Mouse (Mus musculus) small intestine, adult 2 months (tissue): ENCODE measurements at regions not wholly inside any gene's neighbourhood (a gene's known extent, or its start where the extent isn't known, plus 50 kb on each side); places are given as distances from the start of the nearest gene placed in this dataset.

ENCODE experiments used
- H3K27ac ChIP-seq: fragments of 200-500 bp; 2 replicates; pipeline ENCODE4 v1.5.1; 2012; ENCODE audit warnings: low read depth, low read length, control low read depth, inconsistent platforms; ENCODE audit not compliant: insufficient read depth
- H3K27me3 ChIP-seq: fragments of 200-500 bp; 2 replicates; pipeline ENCODE4 v1.6.1; 2012; ENCODE audit warnings: mild to moderate bottlenecking, moderate library complexity, low read length, inconsistent platforms; ENCODE audit not compliant: control insufficient read depth, insufficient read depth
- H3K36me3 ChIP-seq: fragments of 200-500 bp; 2 replicates; pipeline ENCODE4 v1.6.1; 2012; ENCODE audit warnings: mild to moderate bottlenecking, low read length, control low read depth, inconsistent platforms; ENCODE audit not compliant: control insufficient read depth, insufficient read depth
- H3K4me1 ChIP-seq: fragments of 200-500 bp; 2 replicates; pipeline ENCODE4 v1.6.1; 2012; ENCODE audit warnings: low read length, inconsistent platforms, mixed read lengths; ENCODE audit not compliant: control insufficient read depth, insufficient read depth, insufficient read length
- H3K4me3 ChIP-seq: fragments of 200-500 bp; 2 replicates; pipeline ENCODE4 v1.5.1; 2012; ENCODE audit warnings: low read depth, mild to moderate bottlenecking, control low read depth, inconsistent platforms, low read length, moderate library complexity
- CTCF ChIP-seq: fragments of 200-500 bp; IDR thresholded peaks from 2 replicates; pipeline ENCODE4 v1.5.1; 2012; ENCODE audit warnings: low read depth, mild to moderate bottlenecking, control low read depth, inconsistent platforms, low read length, moderate library complexity, mixed read lengths; ENCODE audit not compliant: insufficient replicate concordance, insufficient read length; ENCODE audit errors: extremely low read depth
- POLR2A ChIP-seq: fragments of 200-500 bp; IDR thresholded peaks from 2 replicates; pipeline ENCODE4 v1.6.1; 2012; ENCODE audit warnings: low read depth, mild to moderate bottlenecking, control low read depth, inconsistent platforms, low read length, moderate library complexity
- WGBS: fragments of 180-500 bp; shearing (Covaris S2); methylation state at CpG from one replicate; pipeline ENCODE4 v1.1.7; 2018; 5-methylcytosine and 5-hydroxymethylcytosine counted together

GRCm38 (mm10) chr9:47127756-47128424 is 129.3 kb downstream of the Gm4791 start:
- H3K27me3 ChIP-seq, result no peaks in the 10 kb centered on the region
- TF ChIP-seq POLR2A (no peak), CTCF (no peak)
- peaks cover 2% of the 10 kb centered on the region; the same call in 1 of the 2 replicates for H3K4me1 ChIP-seq
- 35% methylated on average over 11 of the region's 11 CpGs for WGBS
- H3K36me3 ChIP-seq, result no peaks in the 10 kb centered on the region
- H3K27ac ChIP-seq, result no peak overlapping the region
- no peak overlapping the region for H3K4me3 ChIP-seq

- TF ChIP-seq CTCF (no peak), POLR2A (no peak)
These were observed 130.6 kb downstream of the Gm4791 start for GRCm38 (mm10) chr9:47129101-47129500.

DNA sequence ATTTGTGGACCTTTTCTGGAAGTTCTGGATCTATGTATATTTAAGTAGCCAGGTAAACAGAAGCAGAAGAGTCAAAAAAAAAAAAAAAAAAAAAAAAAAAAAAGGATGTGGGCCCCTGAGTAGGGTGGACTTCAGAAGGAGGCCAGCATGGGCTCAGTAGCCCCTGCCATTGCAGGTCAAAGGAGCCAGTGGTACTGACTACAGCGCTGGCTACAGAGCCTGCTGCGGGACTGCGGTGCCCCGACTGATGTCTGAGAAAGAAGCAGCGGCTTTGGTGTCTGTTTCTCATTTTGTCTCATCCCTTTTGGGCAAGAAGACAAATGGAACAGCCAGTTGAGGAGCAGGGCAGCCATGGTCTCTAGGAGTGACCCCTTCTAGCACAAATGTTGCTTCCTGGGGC is 134.9 kb downstream of the Gm4791 start:
- H3K36me3 ChIP-seq, result no peaks in the 10 kb centered on the region
- H3K27ac ChIP-seq, result no peak overlapping the region
- TF ChIP-seq CTCF (no peak), POLR2A (no peak)
- peaks cover 2% of the 10 kb centered on the region; the same call in 1 of the 2 replicates for H3K4me1 ChIP-seq
- 90% methylated on average over 5 of the region's 5 CpGs for WGBS
- no peaks in the 10 kb centered on the region for H3K27me3 ChIP-seq
- no peak overlapping the region for H3K4me3 ChIP-seq

More at GRCm38 (mm10) chr9:47129101-47129500, 130.6 kb downstream of the Gm4791 start:
- Histone ChIP-seq H3K4me3 (no peak overlapping the region), H3K36me3 (no peaks in the 10 kb centered on the region), H3K27me3 (no peaks in the 10 kb centered on the region), H3K27ac (no peak overlapping the region), H3K4me1 (peaks cover 2% of the 10 kb centered on the region; the same call in 1 of the 2 replicates)

DNA sequence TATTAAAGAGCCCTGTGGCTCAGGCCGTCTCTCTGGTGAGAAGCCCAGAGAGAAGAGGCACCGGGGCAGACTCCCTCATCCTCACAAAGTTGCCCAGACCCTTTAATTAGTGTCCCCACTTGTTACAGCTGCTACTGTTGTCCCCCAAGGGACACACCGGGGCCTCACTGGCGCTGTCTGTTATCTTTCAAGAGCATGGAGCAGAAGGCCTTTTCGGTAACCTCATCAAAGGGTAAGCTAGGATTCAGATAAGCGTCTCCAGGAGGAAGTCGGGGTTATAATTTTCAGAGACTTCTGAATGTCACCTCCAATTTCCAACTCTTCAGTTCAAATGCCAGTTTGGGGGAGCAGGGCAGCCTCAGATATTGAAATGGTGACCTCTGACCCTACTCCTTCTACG is 135.3 kb downstream of the Gm4791 start:
- H3K4me1 ChIP-seq, result peaks cover 2% of the 10 kb centered on the region; the same call in 1 of the 2 replicates
- TF ChIP-seq CTCF (no peak), POLR2A (no peak)
- H3K27ac ChIP-seq, result no peak overlapping the region
- H3K36me3 ChIP-seq, result no peaks in the 10 kb centered on the region
- H3K4me3 ChIP-seq, result no peak overlapping the region
- H3K27me3 ChIP-seq, result no peaks in the 10 kb centered on the region
- 46% methylated on average over 8 of the region's 8 CpGs for WGBS

DNA sequence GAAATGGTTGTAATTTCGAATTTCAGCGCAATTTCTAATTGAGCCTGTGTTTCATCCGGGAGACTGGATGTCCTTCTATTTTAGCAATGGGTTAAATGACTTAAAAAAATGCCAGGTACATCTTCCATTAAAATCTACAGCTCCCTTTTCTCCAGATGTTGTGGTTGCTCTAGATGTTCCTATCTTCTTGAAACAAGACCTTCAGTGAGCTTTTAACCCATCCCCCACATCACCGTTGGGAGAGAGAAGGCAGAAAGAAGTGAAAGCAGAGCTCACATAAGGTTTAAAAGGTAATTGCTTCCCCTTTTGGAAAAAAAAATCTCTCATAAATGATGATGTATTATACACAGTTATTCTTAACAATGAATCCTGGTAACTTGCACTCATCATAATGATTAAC is 135.9 kb downstream of the Gm4791 start:
- no peak overlapping the region for H3K4me3 ChIP-seq
- TF ChIP-seq CTCF, result no peak
- no peak for TF ChIP-seq POLR2A
- H3K27ac ChIP-seq, result no peak overlapping the region
- H3K27me3 ChIP-seq, result no peaks in the 10 kb centered on the region
- WGBS, result 76% methylated on average over 4 of the region's 4 CpGs
- H3K36me3 ChIP-seq, result no peaks in the 10 kb centered on the region
- H3K4me1 ChIP-seq, result no peaks in the 10 kb centered on the region

GRCm38 (mm10) chr9:47136641-47137040 is 138.1 kb downstream of the Gm4791 start:
- Histone ChIP-seq H3K36me3 (no peaks in the 10 kb centered on the region), H3K27me3 (no peaks in the 10 kb centered on the region), H3K4me3 (no peak overlapping the region), H3K4me1 (no peaks in the 10 kb centered on the region), H3K27ac (no peak overlapping the region)
- no peak for TF ChIP-seq CTCF
- no peak for TF ChIP-seq POLR2A
- WGBS, result 97% methylated on average over 5 of the region's 5 CpGs

GRCm38 (mm10) chr9:47153471-47153870 is 154.9 kb downstream of the Gm4791 start:
- Histone ChIP-seq H3K36me3 (no peaks in the 10 kb centered on the region), H3K4me3 (no peak overlapping the region), H3K27ac (no peak overlapping the region), H3K27me3 (no peaks in the 10 kb centered on the region), H3K4me1 (no peaks in the 10 kb centered on the region)
- TF ChIP-seq CTCF (no peak), POLR2A (no peak)
- WGBS, result 86% methylated on average over 7 of the region's 7 CpGs
